Mouse (Mus musculus): ENCODE measurements around the gene Ms4a15. TPM values are rescaled to one million over a fixed set of nuclear protein-coding genes. Genes with fewer than 3 reads are reported as not detected.

The Ms4a15 gene
- total and polyA plus RNA-seq, 3 experiments, result not detected

DNA sequence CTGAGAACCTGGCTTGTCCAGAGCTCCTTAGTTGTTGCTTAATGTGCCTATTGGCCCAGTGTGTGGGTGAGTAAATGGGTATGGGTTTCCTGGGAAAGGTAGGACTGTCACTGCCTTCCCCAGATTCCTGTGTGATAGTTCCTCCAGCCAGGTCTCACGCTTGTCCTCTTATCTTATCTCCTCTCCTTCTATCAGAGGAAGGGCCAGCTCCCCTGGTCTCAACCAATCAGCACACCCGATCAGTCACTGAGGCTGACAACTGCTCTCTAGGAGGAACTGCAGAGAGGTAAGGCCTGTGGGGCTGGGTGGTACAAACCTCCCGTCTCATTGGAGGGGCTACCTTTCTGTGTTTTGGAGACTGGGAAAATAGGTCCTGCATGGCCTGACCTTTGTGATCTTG lies 54.3 kb downstream of the Ms4a15 start:
- Histone ChIP-seq H3K4me1 (ENCODE audit: control insufficient read depth in 1 of 2, insufficient read depth in 2 of 2, low read length in 2 of 2) (peaks cover 10 to 32% of the 10 kb centered on the region in 2 experiments), H3K27me3 (ENCODE audit: control insufficient read depth in 1 of 2, insufficient read depth in 2 of 2, low read length in 2 of 2) (no peaks in the 10 kb centered on the region), H3K36me3 (ENCODE audit: control insufficient read depth in 1 of 2, insufficient read depth in 2 of 2, low read length in 2 of 2) (peaks cover 2 to 20% of the 10 kb centered on the region in 2 experiments; a peak in 3 of 4 replicates), H3K9ac (ENCODE audit: control insufficient read depth, low read depth, low read length, poor library complexity, severe bottlenecking) (no peak overlapping the region), H3K27ac (ENCODE audit: control insufficient read depth, low read depth, low read length) (no peak overlapping the region; the same call in 1 of the 2 replicates), H3K4me3 (ENCODE audit: control insufficient read depth in 1 of 2, insufficient read depth in 1 of 2, low read depth in 2 of 2, low read length in 2 of 2) (no peak overlapping the region), H3K79me2 (ENCODE audit: control insufficient read depth, insufficient read depth, low read length, poor library complexity) (no peaks in the 10 kb centered on the region), H3K9me3 (replicated peaks; ENCODE audit: insufficient read depth, low read length) (no peaks in the 10 kb centered on the region)
- TF ChIP-seq ETS1 (IDR thresholded peaks at IDR 0.05; ENCODE audit: low read depth, low read length), result peak; percentile 61
- no peak for TF ChIP-seq NELFE (IDR thresholded peaks at IDR 0.05; ENCODE audit: low read depth, low read length)
- TF ChIP-seq TCF12 (IDR thresholded peaks at IDR 0.05; ENCODE audit: low read depth, low read length), result 0 out of 2 replicates have a peak, but pooled peaks have one; percentile 14
- no peak for TF ChIP-seq ELF1 (IDR thresholded peaks at IDR 0.05; ENCODE audit: low read depth, low read length)
- TF ChIP-seq USF1 (IDR thresholded peaks at IDR 0.05; ENCODE audit: low read depth, low read length), result no peak
- TF ChIP-seq MAFK (IDR thresholded peaks at IDR 0.05; ENCODE audit: borderline replicate concordance, low read depth, low read length), result no peak
- peak; percentile 37; the same call in 1 of the 2 replicates for TF ChIP-seq SIN3A (IDR thresholded peaks at IDR 0.05; ENCODE audit: low read length)
- no peak for TF ChIP-seq MYB (IDR thresholded peaks at IDR 0.05; ENCODE audit: low read depth, low read length)
- peak; percentile 90 for TF ChIP-seq GATA1 (IDR thresholded peaks at IDR 0.05; ENCODE audit: low read depth, low read length)
- TF ChIP-seq MYC (IDR thresholded peaks at IDR 0.05; ENCODE audit: low read depth, low read length), result no peak
- no peak for TF ChIP-seq NRF1 (IDR thresholded peaks at IDR 0.05; ENCODE audit: insufficient read depth, low read depth, low read length, poor library complexity, severe bottlenecking)
- no peak for TF ChIP-seq CHD2 (IDR thresholded peaks at IDR 0.05; ENCODE audit: low read length)
- no peak for TF ChIP-seq POLR2AphosphoS5 (IDR thresholded peaks at IDR 0.05; ENCODE audit: borderline replicate concordance, low read depth, low read length)
- TF ChIP-seq EP300 (IDR thresholded peaks at IDR 0.05; ENCODE audit: low read depth in 1 of 2, low read length in 2 of 2), result peak; percentile 42 to 57; a peak in 2 of 4 replicates
- TF ChIP-seq MAX (IDR thresholded peaks at IDR 0.05; ENCODE audit: low read length), result no peak
- TF ChIP-seq UBTF (IDR thresholded peaks at IDR 0.05; ENCODE audit: borderline replicate concordance, insufficient read depth, low read depth, low read length), result no peak
- peak; percentile 24; the same call in 1 of the 2 replicates for TF ChIP-seq MXI1 (IDR thresholded peaks at IDR 0.05; ENCODE audit: low read depth, low read length)
- TF ChIP-seq POLR2A (IDR thresholded peaks at IDR 0.05; ENCODE audit: control insufficient read depth in 1 of 2, insufficient read depth in 1 of 2, low read depth in 1 of 2, low read length in 2 of 2, poor library complexity in 1 of 2), result no peak
- 0 out of 2 replicates have a peak, but pooled peaks have one; percentile 26 for TF ChIP-seq RCOR1 (IDR thresholded peaks at IDR 0.05; ENCODE audit: low read depth, low read length)
- DNase-seq (ENCODE audit: low read depth, low spot score), result peak; percentile 66

DNA sequence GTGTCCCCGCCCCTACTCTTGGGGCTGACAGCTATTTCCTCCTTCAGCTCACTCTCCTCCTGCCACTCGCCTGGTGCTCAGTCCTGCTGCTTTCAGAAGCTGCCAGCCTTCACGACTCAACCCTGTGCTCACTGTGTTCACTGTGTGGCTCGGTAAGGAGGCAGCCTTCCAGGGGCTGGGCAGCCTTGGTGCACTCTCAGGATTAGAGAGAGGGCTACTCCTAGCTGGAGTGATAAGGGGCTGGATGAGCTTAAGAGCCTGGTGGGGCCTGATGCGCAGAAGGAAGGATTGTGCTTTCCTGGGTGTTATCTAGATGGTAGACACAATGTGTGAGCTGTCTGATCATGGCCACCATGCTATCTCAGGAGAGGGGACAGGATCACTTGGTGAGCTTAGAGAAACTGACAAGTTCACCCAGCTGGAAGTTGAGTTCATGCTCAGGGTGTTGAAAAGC lies 55.9 kb downstream of the Ms4a15 start, which contains the start of gene Ptgdr2:
Gene Ptgdr2 (plus strand): TSS at position 51 of the 454 bp plus-strand sequence.
- H3K4me1 ChIP-seq (ENCODE audit: control insufficient read depth in 1 of 2, insufficient read depth in 2 of 2, low read length in 2 of 2), result peaks cover 10 to 32% of the 10 kb centered on the region in 2 experiments
- DNase-seq (ENCODE audit: low read depth, low spot score), result peak; percentile 74
- TF ChIP-seq EP300 (IDR thresholded peaks at IDR 0.05; ENCODE audit: low read depth in 1 of 2, low read length in 2 of 2), result peak; percentile 46 to 58; a peak in 3 of 4 replicates
- TF ChIP-seq USF1 (IDR thresholded peaks at IDR 0.05; ENCODE audit: low read depth, low read length), result no peak
- no peak for TF ChIP-seq RAD21 (IDR thresholded peaks at IDR 0.05; ENCODE audit: low read depth, low read length)
- TF ChIP-seq TAL1 (IDR thresholded peaks at IDR 0.05; ENCODE audit: low read length), result 0 out of 2 replicates have a peak, but pooled peaks have one; percentile 20
- TF ChIP-seq GATA1 (IDR thresholded peaks at IDR 0.05; ENCODE audit: low read depth, low read length), result peak; percentile 75
- no peak for TF ChIP-seq MXI1 (IDR thresholded peaks at IDR 0.05; ENCODE audit: low read depth, low read length)
- no peak for TF ChIP-seq ZC3H11A (IDR thresholded peaks at IDR 0.05; ENCODE audit: low read depth, low read length)
- TF ChIP-seq ZNF384 (IDR thresholded peaks at IDR 0.05; ENCODE audit: low read depth, low read length), result no peak
- no peak for TF ChIP-seq POLR2AphosphoS5 (IDR thresholded peaks at IDR 0.05; ENCODE audit: borderline replicate concordance, low read depth, low read length)
- TF ChIP-seq MAX (IDR thresholded peaks at IDR 0.05; ENCODE audit: low read length), result no peak
- TF ChIP-seq BHLHE40 (IDR thresholded peaks at IDR 0.05; ENCODE audit: borderline replicate concordance, low read depth, low read length), result no peak
- TF ChIP-seq POLR2A (IDR thresholded peaks at IDR 0.05; ENCODE audit: control insufficient read depth in 1 of 2, insufficient read depth in 1 of 2, low read depth in 1 of 2, low read length in 2 of 2, poor library complexity in 1 of 2), result no peak
- no peak for TF ChIP-seq ELF1 (IDR thresholded peaks at IDR 0.05; ENCODE audit: low read depth, low read length)
- TF ChIP-seq NELFE (IDR thresholded peaks at IDR 0.05; ENCODE audit: low read depth, low read length), result no peak
- no peak for TF ChIP-seq JUND (IDR thresholded peaks at IDR 0.05; ENCODE audit: low read depth, low read length)
- no peak for TF ChIP-seq ZKSCAN1 (IDR thresholded peaks at IDR 0.05; ENCODE audit: low read depth, low read length)
- TF ChIP-seq MAZ (IDR thresholded peaks at IDR 0.05; ENCODE audit: low read depth, low read length), result no peak
- TF ChIP-seq TCF12 (IDR thresholded peaks at IDR 0.05; ENCODE audit: low read depth, low read length), result 0 out of 2 replicates have a peak, but pooled peaks have one; percentile 35
- TF ChIP-seq MYB (IDR thresholded peaks at IDR 0.05; ENCODE audit: low read depth, low read length), result no peak
- no peak for TF ChIP-seq CTCF (IDR thresholded peaks at IDR 0.05 in 2 of 3, conservative IDR thresholded peaks at IDR 0.05 in 1 of 3; ENCODE audit: control insufficient read depth in 1 of 3, insufficient read depth in 1 of 3, low read depth in 2 of 3, low read length in 3 of 3, poor library complexity in 1 of 3, severe bottlenecking in 1 of 3)

More for the DNA sequence above, 55.9 kb downstream of the Ms4a15 start, which contains the start of gene Ptgdr2:
- Histone ChIP-seq H3K79me2 (ENCODE audit: control insufficient read depth, insufficient read depth, low read length, poor library complexity) (no peaks in the 10 kb centered on the region), H3K4me3 (ENCODE audit: control insufficient read depth in 1 of 2, insufficient read depth in 1 of 2, low read depth in 2 of 2, low read length in 2 of 2) (0 out of 4 replicates have a peak within 1 kb of the TSS, but pooled peaks of 1 of the 2 experiments have one; percentile 4), H3K27ac (ENCODE audit: control insufficient read depth, low read depth, low read length) (peak within 1 kb of the TSS; percentile 54), H3K9me3 (replicated peaks; ENCODE audit: insufficient read depth, low read length) (no peaks in the 10 kb centered on the region), H3K9ac (ENCODE audit: control insufficient read depth, low read depth, low read length, poor library complexity, severe bottlenecking) (no peak within 1 kb of the TSS), H3K36me3 (ENCODE audit: control insufficient read depth in 1 of 2, insufficient read depth in 2 of 2, low read length in 2 of 2) (peaks cover 0 to 20% of the 10 kb centered on the region in 2 experiments; a peak in 2 of 4 replicates), H3K27me3 (ENCODE audit: control insufficient read depth in 1 of 2, insufficient read depth in 2 of 2, low read length in 2 of 2) (no peaks in the 10 kb centered on the region)
